Mouse (Mus musculus): Measurements from ENCODE around the gene Uba52. TPM values are rescaled to one million over a fixed set of nuclear protein-coding genes. Genes with fewer than 3 reads are reported as not detected.

Gene Uba52
- polyA plus RNA-seq, 1 experiment, result 835 TPM

- H3K27ac ChIP-seq (ENCODE audit: insufficient read depth, low read depth, low read length), result no peak overlapping the region
These were observed 19.7 kb upstream of the Uba52 start for GRCm38 (mm10) chr8:70530314-70530713.

DNA sequence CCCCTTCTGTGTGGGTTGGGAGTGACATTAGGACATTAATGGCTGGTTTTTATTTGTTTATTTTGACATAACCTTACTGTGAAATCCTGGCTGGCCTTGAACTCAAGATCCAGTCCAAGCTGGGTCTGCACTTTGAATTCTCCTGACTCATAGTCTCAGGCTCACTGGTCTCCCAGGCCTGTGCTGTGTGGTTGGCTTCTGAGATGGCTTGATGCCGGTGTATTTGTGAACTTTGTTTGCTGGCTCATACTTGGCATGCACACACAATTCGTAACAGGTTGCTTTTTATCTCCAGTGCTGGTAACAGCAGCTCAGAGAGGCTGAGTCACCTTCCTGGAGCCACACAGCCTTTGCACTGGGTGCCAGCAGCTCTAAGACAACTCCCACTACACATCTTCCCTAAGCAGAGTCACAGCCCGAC, 19.1 kb upstream of the Uba52 start:
- Histone ChIP-seq H3K36me3 (ENCODE audit: control insufficient read depth, insufficient read depth, low read length) (no peaks in the 10 kb centered on the region), H3K4me1 (ENCODE audit: control insufficient read depth, insufficient read depth, low read length) (peaks cover 13% of the 10 kb centered on the region; the same call in 1 of the 2 replicates), H3K27ac (ENCODE audit: insufficient read depth, low read depth, low read length) (no peak overlapping the region), H3K27me3 (replicated peaks; ENCODE audit: control insufficient read depth, insufficient read depth, low read length) (no peaks in the 10 kb centered on the region), H3K4me3 (ENCODE audit: insufficient read depth, low read depth, low read length) (no peak overlapping the region)
- DNase-seq, result peak; percentile 49
- TF ChIP-seq POLR2A (IDR thresholded peaks at IDR 0.05; ENCODE audit: low read depth, low read length) (no peak), CTCF (conservative IDR thresholded peaks at IDR 0.05; ENCODE audit: insufficient read depth, insufficient read length, low read depth, low read length) (no peak)
- 74% methylated on average over 3 of the region's 3 CpGs for WGBS

More at GRCm38 (mm10) chr8:70530314-70530713, 19.7 kb upstream of the Uba52 start:
- Histone ChIP-seq H3K4me1 (ENCODE audit: control insufficient read depth, insufficient read depth, low read length) (peaks cover 13% of the 10 kb centered on the region; the same call in 1 of the 2 replicates), H3K4me3 (ENCODE audit: insufficient read depth, low read depth, low read length) (no peak overlapping the region), H3K36me3 (ENCODE audit: control insufficient read depth, insufficient read depth, low read length) (no peaks in the 10 kb centered on the region), H3K27me3 (replicated peaks; ENCODE audit: control insufficient read depth, insufficient read depth, low read length) (no peaks in the 10 kb centered on the region)
- no peak for TF ChIP-seq POLR2A (IDR thresholded peaks at IDR 0.05; ENCODE audit: low read depth, low read length)
- no peak for TF ChIP-seq CTCF (conservative IDR thresholded peaks at IDR 0.05; ENCODE audit: insufficient read depth, insufficient read length, low read depth, low read length)
- 97% methylated on average over 2 of the region's 2 CpGs for WGBS
- DNase-seq, result no peak

GRCm38 (mm10) chr8:70529299-70529698, 18.7 kb upstream of the Uba52 start:
- TF ChIP-seq CTCF (conservative IDR thresholded peaks at IDR 0.05; ENCODE audit: insufficient read depth, insufficient read length, low read depth, low read length) (no peak), POLR2A (IDR thresholded peaks at IDR 0.05; ENCODE audit: low read depth, low read length) (no peak)
- no peaks in the 10 kb centered on the region for H3K27me3 ChIP-seq (replicated peaks; ENCODE audit: control insufficient read depth, insufficient read depth, low read length)
- H3K36me3 ChIP-seq (ENCODE audit: control insufficient read depth, insufficient read depth, low read length), result no peaks in the 10 kb centered on the region
- DNase-seq, result no peak
- no peak overlapping the region for H3K4me3 ChIP-seq (ENCODE audit: insufficient read depth, low read depth, low read length)
- H3K27ac ChIP-seq (ENCODE audit: insufficient read depth, low read depth, low read length), result no peak overlapping the region
- peaks cover 13% of the 10 kb centered on the region; the same call in 1 of the 2 replicates for H3K4me1 ChIP-seq (ENCODE audit: control insufficient read depth, insufficient read depth, low read length)
- 64% methylated on average over 5 of the region's 5 CpGs for WGBS

- Histone ChIP-seq H3K27me3 (replicated peaks; ENCODE audit: control insufficient read depth, insufficient read depth, low read length) (no peaks in the 10 kb centered on the region), H3K27ac (ENCODE audit: insufficient read depth, low read depth, low read length) (peak overlapping the region; percentile 27; the same call in 1 of the 2 replicates), H3K4me1 (ENCODE audit: control insufficient read depth, insufficient read depth, low read length) (peaks cover 13% of the 10 kb centered on the region; the same call in 1 of the 2 replicates), H3K4me3 (ENCODE audit: insufficient read depth, low read depth, low read length) (peak overlapping the region; percentile 79), H3K36me3 (ENCODE audit: control insufficient read depth, insufficient read depth, low read length) (no peaks in the 10 kb centered on the region)
- TF ChIP-seq POLR2A (IDR thresholded peaks at IDR 0.05; ENCODE audit: low read depth, low read length) (no peak), CTCF (conservative IDR thresholded peaks at IDR 0.05; ENCODE audit: insufficient read depth, insufficient read length, low read depth, low read length) (no peak)
- no peak for DNase-seq
- WGBS, result 13% methylated on average over 13 of the region's 13 CpGs
These were observed 17.7 kb upstream of the Uba52 start for GRCm38 (mm10) chr8:70528182-70528797.

- peak within 1 kb of the TSS; percentile 62; the same call in 1 of the 2 replicates for H3K27ac ChIP-seq (ENCODE audit: insufficient read depth, low read depth, low read length)
- H3K36me3 ChIP-seq (ENCODE audit: control insufficient read depth, insufficient read depth, low read length), result no peaks in the 10 kb centered on the region
- no peaks in the 10 kb centered on the region for H3K27me3 ChIP-seq (replicated peaks; ENCODE audit: control insufficient read depth, insufficient read depth, low read length)
- peak within 1 kb of the TSS; percentile 79 for H3K4me3 ChIP-seq (ENCODE audit: insufficient read depth, low read depth, low read length)
- under 1% methylated on average over 61 of the region's 61 CpGs for WGBS
- H3K4me1 ChIP-seq (ENCODE audit: control insufficient read depth, insufficient read depth, low read length), result peaks cover 13% of the 10 kb centered on the region; the same call in 1 of the 2 replicates
- DNase-seq, result peak; percentile 99
- TF ChIP-seq POLR2A (IDR thresholded peaks at IDR 0.05; ENCODE audit: low read depth, low read length) (no peak), CTCF (conservative IDR thresholded peaks at IDR 0.05; ENCODE audit: insufficient read depth, insufficient read length, low read depth, low read length) (no peak)
These were observed 17.0 kb upstream of the Uba52 start, which contains the start of the genes Fkbp8 and Kxd1 for GRCm38 (mm10) chr8:70527512-70528181. Gene Fkbp8, plus strand, starts transcription at chr8:70527724. Gene Kxd1, minus strand, starts transcription at chr8:70527956.

GRCm38 (mm10) chr8:70527111-70527511, 16.5 kb upstream of the Uba52 start:
- Histone ChIP-seq H3K4me1 (ENCODE audit: control insufficient read depth, insufficient read depth, low read length) (peaks cover 13% of the 10 kb centered on the region; the same call in 1 of the 2 replicates), H3K27ac (ENCODE audit: insufficient read depth, low read depth, low read length) (peak overlapping the region; percentile 62; the same call in 1 of the 2 replicates), H3K4me3 (ENCODE audit: insufficient read depth, low read depth, low read length) (peak overlapping the region; percentile 79), H3K27me3 (replicated peaks; ENCODE audit: control insufficient read depth, insufficient read depth, low read length) (no peaks in the 10 kb centered on the region), H3K36me3 (ENCODE audit: control insufficient read depth, insufficient read depth, low read length) (no peaks in the 10 kb centered on the region)
- no peak for DNase-seq
- TF ChIP-seq POLR2A (IDR thresholded peaks at IDR 0.05; ENCODE audit: low read depth, low read length) (no peak), CTCF (conservative IDR thresholded peaks at IDR 0.05; ENCODE audit: insufficient read depth, insufficient read length, low read depth, low read length) (no peak)
- under 1% methylated on average over 8 of the region's 8 CpGs for WGBS

Measured in kidney, adult 2 months (tissue).